Mouse (Mus musculus) kidney, embryonic 16.5 days (tissue): ENCODE data around the gene Sypl. TPM values are rescaled to one million over a fixed set of nuclear protein-coding genes. Genes with fewer than 3 reads are reported as not detected.

Source experiments
- ATAC-seq: fragments of 200-750 bp; cut with Nextera tagmentation; 2 replicates; pipeline ENCODE4 v1.8.0; 2017; ENCODE audit warnings: moderate TSS enrichment; ENCODE audit not compliant: low FRiP score, low TSS enrichment
- H3K27ac ChIP-seq: fragments of 300-500 bp; sonication (generic); 2 replicates; pipeline ENCODE4 v1.5.1; 2014; ENCODE audit warnings: low read length
- H3K27me3 ChIP-seq: fragments of 300-500 bp; sonication (generic); 2 replicates; pipeline ENCODE4 v1.6.1; 2014; ENCODE audit warnings: low read length, control low read depth, mixed read lengths; ENCODE audit not compliant: insufficient read depth
- H3K36me3 ChIP-seq: fragments of 300-500 bp; sonication (generic); 2 replicates; pipeline ENCODE4 v1.6.1; 2014; ENCODE audit warnings: low read length, control low read depth, mixed read lengths; ENCODE audit not compliant: insufficient read depth
- H3K4me1 ChIP-seq: fragments of 300-500 bp; sonication (generic); 2 replicates; pipeline ENCODE4 v1.6.1; 2014; ENCODE audit warnings: low read length, control low read depth, mixed read lengths; ENCODE audit not compliant: insufficient read depth
- H3K4me2 ChIP-seq: fragments of 300-500 bp; sonication (generic); replicated peaks from 2 replicates; pipeline ENCODE4 v1.6.1; 2014; ENCODE audit warnings: low read depth, low read length
- H3K4me3 ChIP-seq: fragments of 300-500 bp; sonication (generic); 2 replicates; pipeline ENCODE4 v1.5.1; 2014; ENCODE audit warnings: mild to moderate bottlenecking, low read length
- H3K9ac ChIP-seq: fragments of 300-500 bp; sonication (generic); replicated peaks from 2 replicates; pipeline ENCODE4 v1.6.1; 2014; ENCODE audit warnings: low read length
- H3K9me3 ChIP-seq: fragments of 300-500 bp; sonication (generic); 2 replicates; pipeline ENCODE4 v1.6.1; 2016; ENCODE audit warnings: low read length, control low read depth
- WGBS: fragments of 180-500 bp; shearing (Covaris S2); extraction: QIAGEN DNeasy Blood & Tissue Kit; methylation state at CpG from one replicate; pipeline ENCODE4 v1.1.7; 2014; 5-methylcytosine and 5-hydroxymethylcytosine counted together
- polyA plus RNA-seq: library from polyadenylated mRNA; unstranded; fragments of >200 nt; fragmentation: Nextera tagmentation; extraction: Ambion mirVana; gene quantifications from 2 replicates; pipeline ENCODE4 v1.2.1, GENCODE M21; 2015

Gene Sypl
- polyA plus RNA-seq, 1 experiment from 2014 or later = 145 TPM

DNA sequence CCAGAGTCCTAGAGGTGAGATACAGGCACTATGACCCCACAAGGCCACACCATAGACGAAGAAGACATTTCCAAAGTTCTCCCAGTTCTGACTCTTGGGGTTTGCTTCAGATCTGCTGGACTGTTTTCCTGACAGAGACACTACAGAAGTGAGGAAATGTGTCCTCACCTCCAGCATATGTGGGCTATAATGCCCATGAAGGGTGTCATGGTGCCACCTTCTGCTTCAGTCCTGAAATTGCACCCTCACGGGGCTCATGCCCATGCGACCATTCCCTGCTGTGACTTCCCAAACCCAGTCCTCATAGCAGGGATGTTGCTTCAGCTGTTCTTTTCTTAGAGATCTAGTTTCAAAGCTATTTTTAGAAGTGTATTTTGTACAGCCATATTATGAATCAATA is 56.3 kb downstream of the Sypl start:
- 26% methylated on average over 3 of the region's 3 CpGs for WGBS
- Histone ChIP-seq H3K9me3 (no peaks in the 10 kb centered on the region), H3K9ac (no peak overlapping the region), H3K4me1 (no peaks in the 10 kb centered on the region), H3K27me3 (no peaks in the 10 kb centered on the region), H3K4me2 (no peak overlapping the region), H3K36me3 (no peaks in the 10 kb centered on the region), H3K27ac (no peak overlapping the region), H3K4me3 (no peak overlapping the region)
- ATAC-seq = peak; percentile 67; the same call in 1 of the 2 replicates

DNA sequence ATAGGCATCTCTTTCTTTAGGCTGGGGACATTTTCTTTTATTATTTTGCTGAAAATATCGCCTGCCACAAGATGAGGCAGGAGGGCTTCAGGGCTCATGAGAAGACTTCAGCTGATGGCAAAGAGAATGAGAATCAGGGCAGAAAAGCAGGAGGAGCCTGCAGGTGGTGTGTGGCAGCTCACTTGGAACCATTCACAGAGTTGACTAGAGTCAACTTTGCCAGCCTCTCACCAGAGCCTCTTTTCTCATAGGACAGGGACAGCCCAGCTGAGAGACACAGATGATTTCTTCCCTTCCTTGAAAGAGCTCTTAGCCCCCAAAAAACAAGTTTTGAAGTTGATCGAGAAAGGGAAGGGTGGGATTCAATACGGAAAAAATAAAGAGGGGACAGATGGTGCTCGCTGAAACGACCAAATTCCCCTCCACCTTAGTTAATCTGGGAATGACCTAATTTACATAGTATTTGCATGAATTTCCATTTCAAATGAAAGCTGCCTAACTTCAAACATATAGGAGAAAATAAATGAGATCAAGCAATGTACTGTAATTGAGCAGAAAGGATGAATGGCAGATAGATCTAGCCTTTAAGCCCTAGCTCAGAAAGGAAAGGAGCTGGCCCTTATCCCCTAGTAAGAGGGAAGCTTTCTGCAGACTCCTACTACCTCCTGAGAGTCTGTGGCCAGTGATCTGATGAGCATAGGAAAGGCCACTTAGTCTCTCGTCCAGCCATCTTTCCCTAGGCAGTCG is 60.5 kb downstream of the Sypl start:
- Histone ChIP-seq H3K27ac (no peak overlapping the region), H3K4me2 (no peak overlapping the region), H3K4me1 (no peaks in the 10 kb centered on the region), H3K9me3 (no peaks in the 10 kb centered on the region), H3K36me3 (no peaks in the 10 kb centered on the region), H3K27me3 (no peaks in the 10 kb centered on the region), H3K4me3 (no peak overlapping the region), H3K9ac (no peak overlapping the region)
- no peak for ATAC-seq
- 63% methylated on average over 7 of the region's 7 CpGs for whole genome bisulfite sequencing

GRCm38 (mm10) chr12:33015103-33015502 is 61.4 kb downstream of the Sypl start:
- ATAC-seq = no peak
- WGBS = 83% methylated on average over 1 of the region's 1 CpGs

DNA sequence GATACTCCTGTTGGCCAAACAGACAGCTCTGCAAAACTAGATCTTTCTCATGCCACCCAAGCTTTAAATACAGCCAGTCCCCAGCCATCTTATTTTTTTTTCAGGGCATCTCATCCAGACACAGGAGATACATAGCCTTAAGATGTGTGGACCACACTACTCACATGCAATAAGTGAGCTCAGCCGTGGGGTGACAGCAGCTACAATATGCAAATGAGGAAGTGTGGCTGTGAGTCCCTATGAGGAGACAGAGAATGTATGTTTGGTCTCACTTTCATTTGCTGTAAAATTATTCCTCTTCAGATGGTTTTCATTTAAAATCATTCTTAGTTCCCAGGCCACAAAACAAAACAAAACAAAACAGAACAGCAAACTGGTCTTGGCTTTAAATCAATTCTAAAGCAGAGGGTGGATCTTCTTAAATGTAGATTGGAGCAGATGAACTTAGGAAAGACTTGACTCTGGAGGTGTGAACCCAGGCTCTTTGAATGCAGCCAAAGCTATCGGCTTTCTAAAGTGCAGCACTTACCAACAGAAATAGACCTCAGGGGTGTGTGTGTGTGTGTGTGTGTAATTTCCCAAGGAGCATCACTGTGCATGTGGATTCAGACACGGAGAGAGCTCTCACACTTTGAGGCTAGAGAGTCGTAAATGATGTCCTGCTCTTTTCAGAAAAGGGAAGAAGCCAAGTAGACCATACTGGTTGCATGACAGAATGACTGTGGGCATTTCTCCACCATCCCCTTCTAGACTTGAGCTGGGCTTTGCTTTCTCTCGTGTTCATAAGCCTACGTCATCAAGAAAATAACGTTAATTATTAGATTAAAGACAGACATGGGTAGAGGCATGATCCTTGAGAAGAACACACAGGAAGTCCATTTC is 63.4 kb downstream of the Sypl start:
- no peak overlapping the region for H3K27ac ChIP-seq
- H3K4me3 ChIP-seq = no peak overlapping the region
- 52% methylated on average over 7 of the region's 7 CpGs for WGBS
- H3K9me3 ChIP-seq = no peaks in the 10 kb centered on the region
- ATAC-seq = no peak
- no peaks in the 10 kb centered on the region for H3K4me1 ChIP-seq
- H3K9ac ChIP-seq = no peak overlapping the region
- H3K27me3 ChIP-seq = no peaks in the 10 kb centered on the region
- no peaks in the 10 kb centered on the region for H3K36me3 ChIP-seq
- no peak overlapping the region for H3K4me2 ChIP-seq

More at GRCm38 (mm10) chr12:33015103-33015502, 61.4 kb downstream of the Sypl start:
- H3K4me3 ChIP-seq = no peak overlapping the region
- H3K27ac ChIP-seq = no peak overlapping the region
- no peaks in the 10 kb centered on the region for H3K9me3 ChIP-seq
- no peak overlapping the region for H3K4me2 ChIP-seq
- no peaks in the 10 kb centered on the region for H3K27me3 ChIP-seq
- H3K36me3 ChIP-seq = no peaks in the 10 kb centered on the region
- no peak overlapping the region for H3K9ac ChIP-seq
- H3K4me1 ChIP-seq = no peaks in the 10 kb centered on the region

DNA sequence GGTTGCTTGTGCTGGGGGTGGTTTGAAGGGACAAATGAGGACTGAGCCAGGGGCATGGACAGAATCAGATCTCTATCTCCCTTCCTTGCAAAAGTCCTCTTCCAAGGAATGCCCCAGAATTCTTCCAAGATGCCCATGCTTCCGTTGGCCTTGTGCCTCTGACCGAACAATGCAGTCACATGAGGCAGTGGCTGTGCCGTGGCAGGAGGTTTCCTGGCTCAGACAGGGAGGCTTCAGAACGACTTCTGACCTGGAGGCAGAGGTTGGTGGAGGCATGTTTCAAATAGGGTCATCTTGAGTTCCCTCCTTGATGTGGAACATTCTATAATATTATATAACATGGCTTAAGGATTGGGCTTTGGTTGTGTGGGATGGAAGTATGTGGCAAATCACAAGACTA is 64.9 kb downstream of the Sypl start:
- Histone ChIP-seq H3K27ac (no peak overlapping the region), H3K4me3 (no peak overlapping the region), H3K36me3 (no peaks in the 10 kb centered on the region), H3K27me3 (no peaks in the 10 kb centered on the region), H3K9ac (no peak overlapping the region), H3K9me3 (peaks cover 4% of the 10 kb centered on the region; the same call in 1 of the 2 replicates), H3K4me1 (no peaks in the 10 kb centered on the region), H3K4me2 (no peak overlapping the region)
- no peak for ATAC-seq
- 70% methylated on average over 4 of the region's 4 CpGs for WGBS

DNA sequence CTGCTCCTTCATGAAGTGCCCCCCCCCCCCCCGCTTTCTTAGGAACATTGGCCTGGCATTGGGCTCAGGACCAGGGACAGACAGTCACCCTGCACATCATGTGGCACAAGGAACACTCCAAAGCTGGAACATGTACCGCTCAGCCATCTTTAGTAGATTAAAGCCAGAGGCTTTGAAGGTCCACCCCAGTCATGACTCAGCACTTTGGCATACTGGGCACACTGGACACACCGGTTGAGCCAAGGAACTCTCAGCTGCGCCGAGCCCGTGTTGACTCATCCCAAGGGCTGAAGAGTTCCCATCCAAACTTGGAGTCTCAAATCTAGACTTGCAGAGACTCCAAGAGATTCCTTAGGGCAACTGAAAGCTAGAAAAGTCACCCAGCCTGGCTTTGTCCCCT is 66.3 kb downstream of the Sypl start:
- ATAC-seq = no peak
- no peak overlapping the region for H3K27ac ChIP-seq

DNA sequence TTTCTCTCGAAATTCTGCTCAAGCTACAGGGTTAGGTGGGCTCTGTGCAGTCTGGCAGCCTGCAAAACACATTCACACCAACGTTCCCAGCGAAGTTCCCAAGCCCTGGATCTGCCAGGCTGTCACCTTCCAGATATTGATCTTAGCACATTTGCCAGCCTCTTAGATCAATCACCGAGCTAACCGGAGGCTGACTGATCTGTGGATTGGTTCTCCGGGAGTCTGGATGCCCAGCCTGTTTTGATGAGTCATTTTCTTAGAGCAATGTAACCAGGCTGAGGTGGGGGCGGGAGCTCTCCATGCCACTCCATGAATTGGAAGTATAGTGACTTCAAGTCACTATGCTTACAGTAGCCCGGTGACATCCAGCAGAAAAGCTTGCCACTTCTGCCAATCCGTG is 67.4 kb downstream of the Sypl start:
- H3K4me2 ChIP-seq = no peak overlapping the region
- H3K9ac ChIP-seq = no peak overlapping the region
- no peaks in the 10 kb centered on the region for H3K27me3 ChIP-seq
- no peaks in the 10 kb centered on the region for H3K36me3 ChIP-seq
- no peak overlapping the region for H3K27ac ChIP-seq
- no peak overlapping the region for H3K4me3 ChIP-seq
- no peaks in the 10 kb centered on the region for H3K4me1 ChIP-seq
- 78% methylated on average over 9 of the region's 9 CpGs for WGBS
- no peak for ATAC-seq
- peaks cover 4% of the 10 kb centered on the region; the same call in 1 of the 2 replicates for H3K9me3 ChIP-seq

More for the DNA sequence above, 66.3 kb downstream of the Sypl start:
- Histone ChIP-seq H3K27me3 (no peaks in the 10 kb centered on the region), H3K36me3 (no peaks in the 10 kb centered on the region), H3K4me2 (no peak overlapping the region), H3K4me3 (no peak overlapping the region), H3K9me3 (peaks cover 4% of the 10 kb centered on the region; the same call in 1 of the 2 replicates), H3K4me1 (no peaks in the 10 kb centered on the region), H3K9ac (no peak overlapping the region)
- 90% methylated on average over 6 of the region's 6 CpGs for WGBS

GRCm38 (mm10) chr12:33021751-33022150 is 68.1 kb downstream of the Sypl start:
- no peak for ATAC-seq
- H3K4me3 ChIP-seq = no peak overlapping the region
- peaks cover 4% of the 10 kb centered on the region; the same call in 1 of the 2 replicates for H3K9me3 ChIP-seq
- no peak overlapping the region for H3K9ac ChIP-seq
- no peaks in the 10 kb centered on the region for H3K36me3 ChIP-seq
- H3K27me3 ChIP-seq = no peaks in the 10 kb centered on the region
- no peaks in the 10 kb centered on the region for H3K4me1 ChIP-seq
- no peak overlapping the region for H3K4me2 ChIP-seq
- WGBS = 83% methylated on average over 4 of the region's 4 CpGs
- H3K27ac ChIP-seq = no peak overlapping the region

- WGBS = 61% methylated on average over 6 of the region's 6 CpGs
- Histone ChIP-seq H3K9me3 (peaks cover 4% of the 10 kb centered on the region; the same call in 1 of the 2 replicates), H3K36me3 (no peaks in the 10 kb centered on the region), H3K27ac (no peak overlapping the region), H3K27me3 (no peaks in the 10 kb centered on the region), H3K4me2 (no peak overlapping the region), H3K9ac (no peak overlapping the region), H3K4me3 (no peak overlapping the region), H3K4me1 (peaks cover 9% of the 10 kb centered on the region; the same call in 1 of the 2 replicates)
- ATAC-seq = no peak
Observed at GRCm38 (mm10) chr12:33024524-33024923, 70.8 kb downstream of the Sypl start.
